Mouse (Mus musculus): ENCODE data around the gene Prl7c1.
"Not testable (repeated sequence)": the region's sequence is repeated elsewhere in the genome, so short reads cannot be mapped to it uniquely, and the experiment has no call there.

Prl7c1 gene

DNA sequence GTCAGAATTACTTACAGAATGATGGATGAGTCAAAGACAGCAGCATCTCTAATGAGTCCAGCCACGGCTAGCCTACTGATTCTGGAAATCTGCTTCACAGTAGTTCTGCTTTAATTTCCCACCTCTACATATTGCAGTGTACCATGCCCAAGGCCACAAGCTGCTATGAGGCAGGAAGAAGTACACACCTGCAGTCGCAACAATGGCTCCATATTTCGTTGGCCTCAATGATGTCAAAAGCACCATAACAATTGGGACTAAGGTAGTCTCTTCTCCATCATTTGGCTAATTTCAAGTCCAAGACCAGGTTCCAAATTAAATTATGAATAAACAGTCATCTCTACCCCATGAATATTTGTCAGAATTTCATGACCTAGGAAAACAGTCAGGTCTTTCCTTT, at the start of gene Prl7c1:
Gene Prl7c1, minus strand, starts transcription at position 101 of the 400 bp plus-strand sequence.
- not testable (repeated sequence) for DNase-seq (ENCODE audit: extremely low read depth, insufficient read length, low spot score)

DNA sequence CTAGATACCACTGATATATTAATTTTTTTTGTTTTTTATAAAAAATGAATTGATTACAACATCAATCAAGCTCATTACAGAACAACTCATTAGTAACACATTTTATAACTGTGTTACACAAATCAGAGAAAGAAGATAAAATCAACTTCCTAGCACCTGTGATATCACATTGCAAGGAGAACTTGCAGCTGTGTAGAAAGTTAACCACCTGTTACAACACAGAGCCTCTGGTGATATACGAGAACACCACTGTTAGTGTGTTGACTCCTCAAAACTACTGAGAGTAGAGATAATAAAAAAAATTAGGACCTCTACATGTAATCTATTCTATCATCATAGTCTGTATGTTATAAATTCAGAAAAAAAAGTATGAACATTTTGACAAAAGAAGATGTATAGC, 22.2 kb upstream of the Prl7c1 start:
- no peak for DNase-seq (ENCODE audit: extremely low read depth, insufficient read length, low spot score)

DNA sequence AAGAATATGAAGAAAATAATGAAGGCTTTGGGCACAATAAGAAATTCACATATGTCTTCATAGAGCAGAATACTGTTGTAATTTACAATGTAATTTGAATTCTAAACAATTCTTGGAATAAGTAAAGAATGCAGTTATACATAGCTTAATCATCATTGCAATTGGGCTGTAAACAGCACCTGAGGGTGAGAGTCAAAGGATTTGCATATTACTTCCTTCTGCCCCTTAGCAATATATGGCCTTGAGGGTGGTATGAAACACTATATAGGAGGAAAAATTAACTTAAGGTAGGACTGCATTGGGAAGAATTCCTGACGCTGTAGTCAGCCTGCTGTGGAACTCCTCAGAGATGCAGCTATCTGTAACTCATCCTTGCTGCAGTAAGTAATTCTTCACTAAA, 20.8 kb upstream of the Prl7c1 start, which contains the start of gene Prl2a1:
Gene Prl2a1, plus strand, starts transcription at position 301 of the 400 bp plus-strand sequence.
- no peak for DNase-seq (ENCODE audit: extremely low read depth, insufficient read length, low spot score)

DNA sequence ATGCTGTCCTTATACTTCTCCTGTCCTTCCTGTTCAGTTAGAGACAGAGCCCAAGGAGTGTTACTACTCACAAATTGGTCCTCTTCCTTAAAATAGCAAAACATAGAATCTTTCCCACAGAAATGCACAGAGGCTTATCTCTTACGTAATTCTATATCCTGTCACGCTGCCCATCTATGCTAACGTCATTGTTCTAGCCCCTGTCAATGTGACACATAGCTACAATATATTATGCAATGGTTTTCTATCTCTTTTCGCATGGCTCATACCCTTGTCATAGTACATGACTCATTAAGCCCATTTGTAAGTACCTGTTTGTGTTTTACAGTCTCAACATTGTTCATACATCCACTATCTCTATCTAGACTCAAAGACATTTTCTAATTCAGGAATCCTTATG, 18.7 kb upstream of the Prl7c1 start:
- DNase-seq (ENCODE audit: extremely low read depth, insufficient read length, low spot score) = no peak

DNA sequence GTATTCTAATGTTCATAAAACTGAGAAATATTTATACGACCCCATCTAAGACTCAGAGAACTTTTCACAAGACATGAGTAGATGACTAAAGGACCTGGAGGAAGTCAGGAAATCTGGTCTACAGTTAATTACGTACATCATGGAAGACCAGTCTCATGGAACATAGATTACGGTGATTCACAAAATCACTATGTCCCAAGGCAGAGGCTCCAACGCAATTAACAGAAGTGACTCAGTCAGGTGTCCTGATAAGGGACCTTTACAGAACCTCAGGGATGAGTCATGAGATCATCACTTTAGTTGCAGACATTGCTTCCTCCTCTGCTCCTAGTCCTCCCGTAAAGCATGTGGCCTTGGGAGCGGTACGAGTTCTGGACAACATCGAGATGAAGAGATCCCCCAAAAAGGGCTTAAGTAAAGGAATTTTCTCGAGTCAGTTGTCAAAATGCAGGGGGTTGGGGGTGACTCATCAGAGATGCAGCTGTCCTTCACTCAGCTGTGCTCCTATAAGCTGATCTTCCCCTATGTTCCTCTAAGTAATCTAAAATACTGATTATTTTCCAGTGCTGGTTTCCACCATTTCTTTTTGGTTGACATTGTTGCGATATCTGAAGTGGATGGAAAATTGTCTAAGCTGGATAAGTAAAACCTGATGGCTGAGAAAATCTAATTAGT, 46.0 kb downstream of the Prl7c1 start:
- no peak for DNase-seq (ENCODE audit: extremely low read depth, insufficient read length, low spot score)

DNA sequence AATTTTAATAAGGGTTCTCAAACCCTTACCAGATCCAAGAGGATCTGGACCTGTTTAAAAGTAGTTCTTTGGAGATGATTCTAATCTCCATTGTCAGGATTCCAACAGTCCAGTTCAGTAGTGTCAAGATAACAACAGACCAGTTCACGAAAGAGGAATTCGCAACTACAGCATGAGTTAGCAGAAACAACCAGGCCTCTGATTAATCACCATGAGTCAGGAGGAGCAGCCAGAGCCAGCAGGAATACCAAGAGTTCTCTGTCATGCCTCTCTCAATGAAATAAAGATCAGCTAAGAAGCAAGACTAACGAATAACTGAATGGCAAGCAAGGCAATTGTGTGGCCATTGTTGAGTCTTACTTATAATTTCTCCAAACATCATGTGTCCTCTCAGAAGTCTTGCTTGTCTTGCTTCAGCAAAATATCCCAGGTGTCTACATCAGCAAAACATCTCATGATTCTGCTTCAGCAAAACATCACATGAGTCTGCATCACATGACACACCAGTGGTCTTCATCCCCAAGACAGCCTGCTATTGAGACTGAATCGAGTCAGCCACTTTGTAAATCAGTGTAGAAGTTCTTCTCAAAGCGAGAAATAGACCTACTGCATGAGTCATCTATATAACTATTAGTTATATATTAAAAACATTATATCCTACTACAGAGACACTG, 50.2 kb downstream of the Prl7c1 start:
- DNase-seq (ENCODE audit: extremely low read depth, insufficient read length, low spot score) = peak; percentile 50

DNA sequence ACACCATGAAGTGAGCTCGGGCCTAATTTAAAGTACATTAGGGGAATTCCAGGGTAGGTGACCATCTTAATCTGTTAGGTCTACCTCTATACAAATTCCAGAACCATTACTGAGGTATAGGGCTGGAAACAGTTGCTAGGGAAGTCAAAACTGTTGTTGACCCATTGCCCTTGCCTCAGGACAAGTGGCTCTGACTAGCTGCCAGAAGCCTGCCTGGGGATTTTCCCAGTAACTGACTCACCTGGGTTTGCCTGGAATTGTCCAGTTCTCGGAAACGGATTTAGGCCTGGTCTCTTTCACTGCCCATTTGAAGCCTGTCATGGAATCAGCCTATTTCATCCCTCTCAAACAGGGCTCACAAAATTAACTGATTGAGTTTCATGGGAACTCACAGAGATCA, 55.5 kb downstream of the Prl7c1 start:
- DNase-seq (ENCODE audit: extremely low read depth, insufficient read length, low spot score) = peak; percentile 53
